Mouse (Mus musculus): Measurements from ENCODE around the gene Cat. TPM values are rescaled to one million over a fixed set of nuclear protein-coding genes. Genes with fewer than 3 reads are reported as not detected.

Gene Cat
- polyA plus RNA-seq, 1 experiment, result 607 TPM

GRCm38 (mm10) chr2:103456646-103457045, 28.3 kb downstream of the Cat start:
- TF ChIP-seq POLR2A (IDR thresholded peaks at IDR 0.05; ENCODE audit: low read depth, low read length) (no peak), CTCF (conservative IDR thresholded peaks at IDR 0.05; ENCODE audit: insufficient read depth, insufficient read length, low read depth, low read length) (peak; percentile 94)
- Histone ChIP-seq H3K36me3 (ENCODE audit: control insufficient read depth, insufficient read depth, low read length) (peaks cover 18% of the 10 kb centered on the region), H3K4me1 (ENCODE audit: control insufficient read depth, insufficient read depth, low read length) (no peaks in the 10 kb centered on the region), H3K27ac (ENCODE audit: insufficient read depth, low read depth, low read length) (no peak overlapping the region), H3K27me3 (replicated peaks; ENCODE audit: control insufficient read depth, insufficient read depth, low read length) (no peaks in the 10 kb centered on the region), H3K4me3 (ENCODE audit: insufficient read depth, low read depth, low read length) (no peak overlapping the region)
- peak; percentile 84 for DNase-seq
- 18% methylated on average over 10 of the region's 10 CpGs for WGBS

- Histone ChIP-seq H3K27ac (ENCODE audit: insufficient read depth, low read depth, low read length) (no peak overlapping the region), H3K27me3 (replicated peaks; ENCODE audit: control insufficient read depth, insufficient read depth, low read length) (no peaks in the 10 kb centered on the region), H3K4me3 (ENCODE audit: insufficient read depth, low read depth, low read length) (no peak overlapping the region), H3K36me3 (ENCODE audit: control insufficient read depth, insufficient read depth, low read length) (peaks cover 18% of the 10 kb centered on the region), H3K4me1 (ENCODE audit: control insufficient read depth, insufficient read depth, low read length) (no peaks in the 10 kb centered on the region)
- WGBS, result 79% methylated on average over 7 of the region's 7 CpGs
- peak; percentile 31 for DNase-seq
- TF ChIP-seq POLR2A (IDR thresholded peaks at IDR 0.05; ENCODE audit: low read depth, low read length) (no peak), CTCF (conservative IDR thresholded peaks at IDR 0.05; ENCODE audit: insufficient read depth, insufficient read length, low read depth, low read length) (no peak)
Measured at GRCm38 (mm10) chr2:103455748-103456147, 29.2 kb downstream of the Cat start.

- Histone ChIP-seq H3K27me3 (replicated peaks; ENCODE audit: control insufficient read depth, insufficient read depth, low read length) (no peaks in the 10 kb centered on the region), H3K36me3 (ENCODE audit: control insufficient read depth, insufficient read depth, low read length) (peaks cover 13% of the 10 kb centered on the region), H3K4me1 (ENCODE audit: control insufficient read depth, insufficient read depth, low read length) (no peaks in the 10 kb centered on the region), H3K4me3 (ENCODE audit: insufficient read depth, low read depth, low read length) (no peak overlapping the region), H3K27ac (ENCODE audit: insufficient read depth, low read depth, low read length) (no peak overlapping the region)
- no peak for DNase-seq
- WGBS, result 68% methylated on average over 5 of the region's 5 CpGs
- TF ChIP-seq CTCF (conservative IDR thresholded peaks at IDR 0.05; ENCODE audit: insufficient read depth, insufficient read length, low read depth, low read length), result no peak
- no peak for TF ChIP-seq POLR2A (IDR thresholded peaks at IDR 0.05; ENCODE audit: low read depth, low read length)
Measured at GRCm38 (mm10) chr2:103452550-103452949, 32.4 kb downstream of the Cat start.

- no peak overlapping the region for H3K27ac ChIP-seq (ENCODE audit: insufficient read depth, low read depth, low read length)
- TF ChIP-seq CTCF (conservative IDR thresholded peaks at IDR 0.05; ENCODE audit: insufficient read depth, insufficient read length, low read depth, low read length) (no peak), POLR2A (IDR thresholded peaks at IDR 0.05; ENCODE audit: low read depth, low read length) (no peak)
- H3K4me3 ChIP-seq (ENCODE audit: insufficient read depth, low read depth, low read length), result no peak overlapping the region
- no peaks in the 10 kb centered on the region for H3K4me1 ChIP-seq (ENCODE audit: control insufficient read depth, insufficient read depth, low read length)
- H3K27me3 ChIP-seq (replicated peaks; ENCODE audit: control insufficient read depth, insufficient read depth, low read length), result no peaks in the 10 kb centered on the region
- H3K36me3 ChIP-seq (ENCODE audit: control insufficient read depth, insufficient read depth, low read length), result peaks cover 5% of the 10 kb centered on the region
- DNase-seq, result no peak
- WGBS, result 85% methylated on average over 8 of the region's 8 CpGs
Measured at GRCm38 (mm10) chr2:103450267-103450666, 34.7 kb downstream of the Cat start.

GRCm38 (mm10) chr2:103449813-103450212, 35.1 kb downstream of the Cat start:
- DNase-seq, result no peak
- H3K4me1 ChIP-seq (ENCODE audit: control insufficient read depth, insufficient read depth, low read length), result no peaks in the 10 kb centered on the region
- 49% methylated on average over 7 of the region's 7 CpGs for WGBS
- H3K27ac ChIP-seq (ENCODE audit: insufficient read depth, low read depth, low read length), result no peak overlapping the region
- TF ChIP-seq CTCF (conservative IDR thresholded peaks at IDR 0.05; ENCODE audit: insufficient read depth, insufficient read length, low read depth, low read length) (no peak), POLR2A (IDR thresholded peaks at IDR 0.05; ENCODE audit: low read depth, low read length) (no peak)
- peaks cover 5% of the 10 kb centered on the region for H3K36me3 ChIP-seq (ENCODE audit: control insufficient read depth, insufficient read depth, low read length)
- H3K27me3 ChIP-seq (replicated peaks; ENCODE audit: control insufficient read depth, insufficient read depth, low read length), result no peaks in the 10 kb centered on the region
- H3K4me3 ChIP-seq (ENCODE audit: insufficient read depth, low read depth, low read length), result no peak overlapping the region

- Histone ChIP-seq H3K4me1 (ENCODE audit: control insufficient read depth, insufficient read depth, low read length) (no peaks in the 10 kb centered on the region), H3K27ac (ENCODE audit: insufficient read depth, low read depth, low read length) (no peak overlapping the region), H3K36me3 (ENCODE audit: control insufficient read depth, insufficient read depth, low read length) (peaks cover 5% of the 10 kb centered on the region), H3K4me3 (ENCODE audit: insufficient read depth, low read depth, low read length) (no peak overlapping the region), H3K27me3 (replicated peaks; ENCODE audit: control insufficient read depth, insufficient read depth, low read length) (no peaks in the 10 kb centered on the region)
- 36% methylated on average over 14 of the region's 14 CpGs for WGBS
- TF ChIP-seq POLR2A (IDR thresholded peaks at IDR 0.05; ENCODE audit: low read depth, low read length) (no peak), CTCF (conservative IDR thresholded peaks at IDR 0.05; ENCODE audit: insufficient read depth, insufficient read length, low read depth, low read length) (no peak)
- no peak for DNase-seq
Measured at GRCm38 (mm10) chr2:103448947-103449560, 35.9 kb downstream of the Cat start.

GRCm38 (mm10) chr2:103446326-103446725, 38.6 kb downstream of the Cat start:
- WGBS, result 87% methylated on average over 6 of the region's 6 CpGs
- DNase-seq, result no peak

More at GRCm38 (mm10) chr2:103446326-103446725, 38.6 kb downstream of the Cat start:
- Histone ChIP-seq H3K4me1 (ENCODE audit: control insufficient read depth, insufficient read depth, low read length) (no peaks in the 10 kb centered on the region), H3K27me3 (replicated peaks; ENCODE audit: control insufficient read depth, insufficient read depth, low read length) (no peaks in the 10 kb centered on the region), H3K36me3 (ENCODE audit: control insufficient read depth, insufficient read depth, low read length) (no peaks in the 10 kb centered on the region), H3K27ac (ENCODE audit: insufficient read depth, low read depth, low read length) (no peak overlapping the region), H3K4me3 (ENCODE audit: insufficient read depth, low read depth, low read length) (no peak overlapping the region)
- TF ChIP-seq CTCF (conservative IDR thresholded peaks at IDR 0.05; ENCODE audit: insufficient read depth, insufficient read length, low read depth, low read length) (no peak), POLR2A (IDR thresholded peaks at IDR 0.05; ENCODE audit: low read depth, low read length) (no peak)
